Mouse (Mus musculus) gastrocnemius, postnatal 10 days (tissue): Measurements from ENCODE around the gene Zfp607a. TPM values are rescaled to one million over a fixed set of nuclear protein-coding genes. Genes with fewer than 3 reads are reported as not detected.

Experiments
- total RNA-seq, 2 experiments: library from RNA; stranded (reverse); gene quantifications; 2 replicates each; pipeline ENCODE4 v1.2.3; 2021

The Zfp607a gene
- total RNA-seq, 2 experiments from 2014 or later: 2.5 to 3.3 TPM

Other genes with a start within 250 kb of the Zfp607a start
- under 1 TPM; 0.12 to 0.29 TPM for gene Ttc9b, start 203.6 kb upstream of the Zfp607a start, total RNA-seq
- 10 to 100 TPM; 15.5 to 18.2 TPM for gene Map3k10, start 182.9 kb upstream of the Zfp607a start, total RNA-seq
- 1 to 10 TPM; 1.2 to 1.4 TPM for gene Zfp607b, start 168.2 kb upstream of the Zfp607a start, total RNA-seq
- gene Zfp60, start 126.1 kb upstream of the Zfp607a start, total RNA-seq: 1 to 10 TPM; 6.6 to 8.4 TPM
- 1 to 10 TPM; 5.1 to 5.2 TPM for gene Zfp626, start 50.3 kb upstream of the Zfp607a start, total RNA-seq
- gene Zfp59, start 18.9 kb upstream of the Zfp607a start, total RNA-seq: 1 to 10 TPM; 2.3 to 2.5 TPM
- 1 to 10 TPM; 5.5 to 6.3 TPM for gene Zfp974, start 71.9 kb downstream of the Zfp607a start, total RNA-seq
- gene Zfp780b, start 121.6 kb downstream of the Zfp607a start, total RNA-seq: 1 to 10 TPM; 7.1 to 7.9 TPM
- gene Zfp850, start 156.6 kb downstream of the Zfp607a start, total RNA-seq: 1 to 10 TPM in 1 of 2 experiments, under 1 TPM in 1; 0.81 to 1.1 TPM
- gene Psmc4, start 192.6 kb downstream of the Zfp607a start, total RNA-seq: 100 to 1,000 TPM; 123 to 124 TPM
- under 1 TPM; 0.05 to 0.07 TPM for gene Fcgbp, start 213.7 kb downstream of the Zfp607a start, total RNA-seq